Mouse (Mus musculus) hindbrain, embryonic 11.5 days (tissue): ENCODE data around the gene Pfdn2. TPM values are rescaled to one million over a fixed set of nuclear protein-coding genes. Genes with fewer than 3 reads are reported as not detected.
A peak's percentile ranks its signal among the peaks of the same experiment; 100 is the strongest.
"Not testable (repeated sequence)": the region's sequence is repeated elsewhere in the genome, so short reads cannot be mapped to it uniquely, and the experiment has no call there.

ENCODE experiments used
- ATAC-seq: fragments of 200-750 bp; cut with Nextera tagmentation; 2 replicates; pipeline ENCODE4 v1.8.0; 2017; ENCODE audit warnings: mild to moderate bottlenecking, moderate TSS enrichment, moderate library complexity; ENCODE audit not compliant: low FRiP score
- DNase-seq: peaks from one replicate; pipeline ENCODE4 v3.0.0-alpha.2; 2015; ENCODE audit warnings: low spot score
- H3K27ac ChIP-seq: fragments of 300-500 bp; sonication (generic); 2 replicates; pipeline ENCODE4 v1.5.1; 2014; ENCODE audit warnings: mild to moderate bottlenecking, low read depth, low read length
- H3K27me3 ChIP-seq: fragments of 300-500 bp; sonication (generic); 2 replicates; pipeline ENCODE4 v1.6.1; 2014; ENCODE audit warnings: mild to moderate bottlenecking, low read length, moderate library complexity, mixed read lengths; ENCODE audit not compliant: control insufficient read depth, insufficient read depth
- H3K36me3 ChIP-seq: fragments of 300-500 bp; sonication (generic); 2 replicates; pipeline ENCODE4 v1.6.1; 2014; ENCODE audit warnings: mild to moderate bottlenecking, low read length, moderate library complexity, mixed read lengths; ENCODE audit not compliant: control insufficient read depth, insufficient read depth
- H3K4me1 ChIP-seq: fragments of 300-500 bp; sonication (generic); replicated peaks from 2 replicates; pipeline ENCODE4 v1.6.1; 2014; ENCODE audit warnings: low read length, mixed read lengths; ENCODE audit not compliant: control insufficient read depth, insufficient read depth
- H3K4me2 ChIP-seq: fragments of 300-500 bp; sonication (generic); replicated peaks from 2 replicates; pipeline ENCODE4 v1.6.1; 2014; ENCODE audit warnings: mild to moderate bottlenecking, low read depth, low read length
- H3K4me3 ChIP-seq: fragments of 300-500 bp; sonication (generic); 2 replicates; pipeline ENCODE4 v1.5.1; 2014; ENCODE audit warnings: low read depth, low read length
- H3K9ac ChIP-seq: fragments of 300-500 bp; sonication (generic); 2 replicates; pipeline ENCODE4 v1.6.1; 2014; ENCODE audit warnings: low read depth, low read length
- H3K9me3 ChIP-seq: fragments of 300-500 bp; sonication (generic); 2 replicates; pipeline ENCODE4 v1.6.1; 2016; ENCODE audit warnings: low read length; ENCODE audit not compliant: control insufficient read depth
- whole genome bisulfite sequencing: fragments of 180-500 bp; shearing (Covaris S2); extraction: QIAGEN DNeasy Blood & Tissue Kit; methylation state at CpG from one replicate; pipeline ENCODE4 v1.1.7; 2014; 5-methylcytosine and 5-hydroxymethylcytosine counted together
- polyA plus RNA-seq: library from polyadenylated mRNA; unstranded; fragments of >200 nt; fragmentation: Nextera tagmentation; extraction: Ambion mirVana; gene quantifications from 2 replicates; pipeline ENCODE4 v1.2.1, GENCODE M21; 2014

Gene Pfdn2
- polyA plus RNA-seq, 1 experiment from 2014 or later: 68.4 TPM

GRCm38 (mm10) chr1:171326588-171326987 is 18.9 kb upstream of the Pfdn2 start:
- not testable (repeated sequence) for H3K4me2 ChIP-seq, H3K36me3 ChIP-seq, H3K9me3 ChIP-seq, DNase-seq, H3K9ac ChIP-seq, H3K27ac ChIP-seq, H3K4me3 ChIP-seq, H3K27me3 ChIP-seq, H3K4me1 ChIP-seq, ATAC-seq
- WGBS: 89% methylated on average over 4 of the region's 4 CpGs

- H3K27ac ChIP-seq: peak overlapping the region; percentile 94
- 42% methylated on average over 9 of the region's 9 CpGs for WGBS
Measured at GRCm38 (mm10) chr1:171328244-171328643, 17.2 kb upstream of the Pfdn2 start.

GRCm38 (mm10) chr1:171328839-171329432 is 16.5 kb upstream of the Pfdn2 start, which contains the start of gene Dedd:
TSS of gene Dedd (plus strand) at chr1:171329145.
- H3K9me3 ChIP-seq: no peaks in the 10 kb centered on the region
- peak within 1 kb of the TSS; percentile 82 for H3K9ac ChIP-seq
- no peaks in the 10 kb centered on the region for H3K27me3 ChIP-seq
- H3K4me2 ChIP-seq: peak within 1 kb of the TSS; percentile 79
- ATAC-seq: peak; percentile 94
- WGBS: under 1% methylated on average over 47 of the region's 48 CpGs
- H3K27ac ChIP-seq: peak within 1 kb of the TSS; percentile 94
- no peaks in the 10 kb centered on the region for H3K36me3 ChIP-seq
- peak; percentile 90 for DNase-seq
- peak within 1 kb of the TSS; percentile 76 for H3K4me3 ChIP-seq
- H3K4me1 ChIP-seq: no peaks in the 10 kb centered on the region

More at GRCm38 (mm10) chr1:171328244-171328643, 17.2 kb upstream of the Pfdn2 start:
- no peaks in the 10 kb centered on the region for H3K36me3 ChIP-seq
- H3K4me1 ChIP-seq: no peaks in the 10 kb centered on the region
- H3K4me2 ChIP-seq: peak overlapping the region; percentile 79
- DNase-seq (peak; percentile 48), ATAC-seq (no peak)
- peak overlapping the region; percentile 82 for H3K9ac ChIP-seq
- no peaks in the 10 kb centered on the region for H3K9me3 ChIP-seq
- H3K27me3 ChIP-seq: no peaks in the 10 kb centered on the region
- peak overlapping the region; percentile 76 for H3K4me3 ChIP-seq

GRCm38 (mm10) chr1:171329433-171330215 is 15.8 kb upstream of the Pfdn2 start:
- no peaks in the 10 kb centered on the region for H3K36me3 ChIP-seq
- peak; percentile 91 for DNase-seq
- H3K4me1 ChIP-seq: no peaks in the 10 kb centered on the region
- peak overlapping the region; percentile 54 for H3K4me2 ChIP-seq
- WGBS: under 1% methylated on average over 40 of the region's 61 CpGs
- peak overlapping the region; percentile 82 for H3K9ac ChIP-seq
- H3K27ac ChIP-seq: peak overlapping the region; percentile 94
- peak overlapping the region; percentile 76 for H3K4me3 ChIP-seq
- H3K9me3 ChIP-seq: no peaks in the 10 kb centered on the region
- ATAC-seq: peak; percentile 92
- no peaks in the 10 kb centered on the region for H3K27me3 ChIP-seq

GRCm38 (mm10) chr1:171330216-171330560 is 15.3 kb upstream of the Pfdn2 start:
- no peaks in the 10 kb centered on the region for H3K36me3 ChIP-seq
- peak overlapping the region; percentile 82 for H3K9ac ChIP-seq
- no peaks in the 10 kb centered on the region for H3K4me1 ChIP-seq
- no peaks in the 10 kb centered on the region for H3K9me3 ChIP-seq
- no peak for ATAC-seq
- H3K27me3 ChIP-seq: no peaks in the 10 kb centered on the region
- DNase-seq: no peak
- H3K4me3 ChIP-seq: peak overlapping the region; percentile 76
- H3K27ac ChIP-seq: peak overlapping the region; percentile 94
- H3K4me2 ChIP-seq: peak overlapping the region; percentile 54
- WGBS: 2% methylated on average over 4 of the region's 4 CpGs

- Histone ChIP-seq H3K4me3 (no peak overlapping the region), H3K4me1 (no peaks in the 10 kb centered on the region; the same call in 1 of the 2 replicates), H3K9ac (no peak overlapping the region), H3K36me3 (0 out of 2 replicates have a peak, but pooled peaks cover 3% of the 10 kb centered on the region), H3K27ac (no peak overlapping the region), H3K9me3 (no peaks in the 10 kb centered on the region), H3K27me3 (no peaks in the 10 kb centered on the region), H3K4me2 (no peak overlapping the region)
- ATAC-seq (no peak), DNase-seq (no peak)
- WGBS: 93% methylated on average over 16 of the region's 16 CpGs
Measured at GRCm38 (mm10) chr1:171342262-171343207, 2.9 kb upstream of the Pfdn2 start.

- no peaks in the 10 kb centered on the region; the same call in 1 of the 2 replicates for H3K4me1 ChIP-seq
- peak; percentile 13 for DNase-seq
- WGBS: 92% methylated on average over 8 of the region's 9 CpGs
- no peak overlapping the region for H3K9ac ChIP-seq
- H3K36me3 ChIP-seq: no peaks in the 10 kb centered on the region
- no peaks in the 10 kb centered on the region for H3K27me3 ChIP-seq
- H3K27ac ChIP-seq: no peak overlapping the region
- no peak for ATAC-seq
- H3K9me3 ChIP-seq: no peaks in the 10 kb centered on the region
- no peak overlapping the region for H3K4me3 ChIP-seq
- H3K4me2 ChIP-seq: no peak overlapping the region
Measured at GRCm38 (mm10) chr1:171343922-171344677, 1.4 kb upstream of the Pfdn2 start.

- no peaks in the 10 kb centered on the region for H3K9me3 ChIP-seq
- H3K4me1 ChIP-seq: no peaks in the 10 kb centered on the region; the same call in 1 of the 2 replicates
- H3K27me3 ChIP-seq: no peaks in the 10 kb centered on the region
- 83% methylated on average over 9 of the region's 9 CpGs for WGBS
- no peaks in the 10 kb centered on the region for H3K36me3 ChIP-seq
- peak overlapping the region; percentile 81 for H3K4me2 ChIP-seq
- no peak overlapping the region for H3K27ac ChIP-seq
- H3K9ac ChIP-seq: peak overlapping the region; percentile 77; the same call in 1 of the 2 replicates
- H3K4me3 ChIP-seq: peak overlapping the region; percentile 95; the same call in 1 of the 2 replicates
- ATAC-seq (0 out of 2 replicates have a peak, but pooled peaks have one; percentile 17), DNase-seq (peak; percentile 13)
Measured at GRCm38 (mm10) chr1:171344715-171345114, 755 bp upstream of the Pfdn2 start.
